ENCODE assay signal across 15 mouse cellular contexts in the genomic region with DNA sequence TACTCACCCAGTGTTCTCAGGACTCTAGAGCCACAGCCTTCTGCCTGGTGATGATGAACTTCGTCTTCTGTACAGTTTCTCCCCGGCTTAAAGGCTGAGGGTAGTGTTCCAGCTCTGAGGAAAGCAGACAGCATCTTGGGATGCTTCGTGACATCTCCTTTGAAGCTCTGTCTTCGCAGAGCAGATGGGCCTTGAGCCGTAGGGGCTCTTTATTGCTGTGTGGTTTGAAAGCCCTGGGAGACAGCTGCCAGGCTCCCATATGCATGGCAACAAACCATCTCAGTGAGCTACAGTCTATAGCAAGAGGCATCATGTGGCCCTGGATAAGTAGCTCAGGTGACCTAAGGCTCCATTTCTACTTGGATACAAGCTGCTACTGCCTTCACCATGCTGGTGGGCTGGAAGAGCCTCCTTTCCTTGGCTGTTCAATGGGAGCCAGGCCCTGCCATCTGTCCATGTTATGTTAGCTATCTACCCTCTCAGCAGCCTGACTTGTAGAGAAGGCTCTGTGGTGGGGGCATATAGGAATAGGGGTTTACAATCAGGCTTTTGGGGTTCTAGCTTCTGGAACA.
"Had no signal": no experiment of that assay in that cellular context is flagged by ENCODE, and none has a peak within 500 bp of the region (broad histone marks: within the 10 kb centered on the region; RNA-seq: fewer than 3 reads in every experiment).

No protein-coding gene starts in this region.

- ATAC-seq: midbrain, embryonic 15.5 days had no signal

- DNase-seq: kidney, adult 2 months; kidney, postnatal 25 days; liver, embryonic 13.5 days; lung, adult 2 months; lung, postnatal 14 days; lung, postnatal 4 days; retina, postnatal 1 day; right cerebral cortex, postnatal 25 days; spleen, adult 18-20 months; thymus, postnatal 25 days had no signal

- H3K27ac ChIP-seq: kidney, postnatal 0 days; liver, embryonic 13.5 days; midbrain, embryonic 15.5 days; neural tube, embryonic 13.5 days; stomach, embryonic 15.5 days had no signal

- H3K4me3 ChIP-seq: liver, embryonic 13.5 days; midbrain, embryonic 15.5 days; myocyte; neural tube, embryonic 13.5 days; stomach, embryonic 15.5 days had no signal
